Mouse (Mus musculus): Measurements from ENCODE around the gene Dspp. TPM values are rescaled to one million over a fixed set of nuclear protein-coding genes. Genes with fewer than 3 reads are reported as not detected.

Gene Dspp
- polyA plus RNA-seq, 1 experiment from 2014 or later: not detected

Other genes starting within 250 kb of the Dspp start
- gene Hsd17b13, start 193.3 kb upstream of the Dspp start, polyA plus RNA-seq (2018): not detected in 3 replicates
- gene Hsd17b11, start 148.8 kb upstream of the Dspp start, polyA plus RNA-seq (2018): 85.0 to 228 TPM (median 171 TPM) in 3 replicates
- 71.3 to 148 TPM (median 96.6 TPM) in 3 replicates for gene Nudt9, start 124.4 kb upstream of the Dspp start, polyA plus RNA-seq (2018)
- gene Gm17660, start 93.1 kb upstream of the Dspp start, polyA plus RNA-seq (2018): not detected in 3 replicates
- gene Sparcl1, start 57.0 kb upstream of the Dspp start, polyA plus RNA-seq (2018): not detected in 3 replicates
- gene Dmp1, start 31.9 kb downstream of the Dspp start, polyA plus RNA-seq (2018): not detected in 3 replicates
- gene Ibsp, start 128.5 kb downstream of the Dspp start, polyA plus RNA-seq (2018): not detected in 3 replicates
- not detected in 3 replicates for gene Mepe, start 154.6 kb downstream of the Dspp start, polyA plus RNA-seq (2018)

Measured in macrophage (primary cell).